Mouse (Mus musculus): ENCODE measurements around the gene Mpv17l2. TPM values are rescaled to one million over a fixed set of nuclear protein-coding genes. Genes with fewer than 3 reads are reported as not detected.

The Mpv17l2 gene
- polyA plus RNA-seq, 1 experiment from 2014 or later = 43.1 TPM

DNA sequence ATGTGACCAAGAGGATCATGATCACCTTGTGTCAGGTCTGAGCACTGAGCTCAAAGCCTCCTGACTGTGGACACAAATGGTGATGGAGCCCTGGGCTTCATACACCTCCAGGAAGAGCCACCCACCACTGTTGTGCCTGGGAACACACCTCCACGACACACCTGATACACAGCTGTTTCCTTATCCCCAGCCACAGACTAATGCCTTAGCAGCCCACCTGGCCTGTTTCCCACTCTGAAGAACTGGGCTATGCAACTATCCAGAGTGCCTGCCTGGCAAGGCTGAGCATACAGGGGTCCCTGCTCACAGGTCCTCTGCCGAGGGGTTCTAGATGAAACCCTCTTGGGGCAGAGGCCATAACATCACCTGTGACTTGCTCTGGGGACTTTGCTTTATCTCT is 33.5 kb upstream of the Mpv17l2 start:
- ATAC-seq (ENCODE audit: insufficient number of reproducible peaks, insufficient read depth, low FRiP score, low read depth) = no peak
- H3K9ac ChIP-seq (replicated peaks; ENCODE audit: low read depth, low read length) = no peak overlapping the region
- WGBS = 88% methylated on average over 2 of the region's 2 CpGs
- H3K4me3 ChIP-seq (ENCODE audit: low read depth, low read length) = no peak overlapping the region
- no peak overlapping the region for H3K27ac ChIP-seq (ENCODE audit: low read length)
- H3K27me3 ChIP-seq (ENCODE audit: control insufficient read depth, insufficient read depth, low read length) = peaks cover 10% of the 10 kb centered on the region; the same call in 1 of the 2 replicates
- H3K4me2 ChIP-seq (replicated peaks; ENCODE audit: low read depth, low read length) = no peak overlapping the region
- H3K9me3 ChIP-seq (ENCODE audit: control insufficient read depth, low read depth, low read length) = no peaks in the 10 kb centered on the region
- no peaks in the 10 kb centered on the region for H3K36me3 ChIP-seq (ENCODE audit: control insufficient read depth, insufficient read depth, low read length)
- peaks cover 28% of the 10 kb centered on the region for H3K4me1 ChIP-seq (ENCODE audit: control insufficient read depth, insufficient read depth, low read length)

DNA sequence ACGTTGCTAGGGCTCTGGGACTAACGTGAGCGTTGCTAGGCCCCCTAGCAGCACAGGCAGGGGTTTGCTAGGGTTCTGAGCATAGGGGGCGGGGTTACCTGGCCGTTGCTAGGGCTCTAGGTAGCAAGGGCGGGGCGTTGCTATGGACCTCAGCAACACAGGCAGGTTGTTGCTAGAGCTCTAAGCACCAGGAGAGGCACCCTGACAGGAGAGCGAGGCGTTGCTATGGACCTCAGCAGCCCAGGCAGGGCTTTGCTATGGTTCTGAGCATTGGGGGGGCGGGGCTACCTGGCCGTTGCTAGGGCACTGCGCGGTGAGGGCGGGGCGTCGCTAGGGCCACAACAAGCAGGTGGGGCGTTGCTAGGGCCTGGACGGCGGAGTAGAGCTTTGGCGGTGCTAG is 32.0 kb upstream of the Mpv17l2 start:
- Histone ChIP-seq H3K27me3 (ENCODE audit: control insufficient read depth, insufficient read depth, low read length) (no peaks in the 10 kb centered on the region), H3K9ac (replicated peaks; ENCODE audit: low read depth, low read length) (peak overlapping the region; percentile 80; the same call in 1 of the 2 replicates), H3K4me2 (replicated peaks; ENCODE audit: low read depth, low read length) (peak overlapping the region; percentile 82), H3K27ac (ENCODE audit: low read length) (peak overlapping the region; percentile 45; the same call in 1 of the 2 replicates), H3K9me3 (ENCODE audit: control insufficient read depth, low read depth, low read length) (no peaks in the 10 kb centered on the region), H3K36me3 (ENCODE audit: control insufficient read depth, insufficient read depth, low read length) (peaks cover 7% of the 10 kb centered on the region; the same call in 1 of the 2 replicates), H3K4me1 (ENCODE audit: control insufficient read depth, insufficient read depth, low read length) (peaks cover 26% of the 10 kb centered on the region), H3K4me3 (ENCODE audit: low read depth, low read length) (peak overlapping the region; percentile 75)
- WGBS = under 1% methylated on average over 20 of the region's 20 CpGs
- ATAC-seq (ENCODE audit: insufficient number of reproducible peaks, insufficient read depth, low FRiP score, low read depth) = peak; percentile 48

- H3K4me2 ChIP-seq (replicated peaks; ENCODE audit: low read depth, low read length) = peak overlapping the region; percentile 82
- peak overlapping the region; percentile 75 for H3K4me3 ChIP-seq (ENCODE audit: low read depth, low read length)
- H3K9ac ChIP-seq (replicated peaks; ENCODE audit: low read depth, low read length) = peak overlapping the region; percentile 80
- peak; percentile 83 for ATAC-seq (ENCODE audit: insufficient number of reproducible peaks, insufficient read depth, low FRiP score, low read depth)
- WGBS = 3% methylated on average over 58 of the region's 58 CpGs
- peaks cover 11% of the 10 kb centered on the region; the same call in 1 of the 2 replicates for H3K36me3 ChIP-seq (ENCODE audit: control insufficient read depth, insufficient read depth, low read length)
- peaks cover 24% of the 10 kb centered on the region for H3K4me1 ChIP-seq (ENCODE audit: control insufficient read depth, insufficient read depth, low read length)
- H3K9me3 ChIP-seq (ENCODE audit: control insufficient read depth, low read depth, low read length) = no peaks in the 10 kb centered on the region
- H3K27me3 ChIP-seq (ENCODE audit: control insufficient read depth, insufficient read depth, low read length) = no peaks in the 10 kb centered on the region
- H3K27ac ChIP-seq (ENCODE audit: low read length) = peak overlapping the region; percentile 61
These were observed 31.4 kb upstream of the Mpv17l2 start for GRCm38 (mm10) chr8:70791975-70792691.

DNA sequence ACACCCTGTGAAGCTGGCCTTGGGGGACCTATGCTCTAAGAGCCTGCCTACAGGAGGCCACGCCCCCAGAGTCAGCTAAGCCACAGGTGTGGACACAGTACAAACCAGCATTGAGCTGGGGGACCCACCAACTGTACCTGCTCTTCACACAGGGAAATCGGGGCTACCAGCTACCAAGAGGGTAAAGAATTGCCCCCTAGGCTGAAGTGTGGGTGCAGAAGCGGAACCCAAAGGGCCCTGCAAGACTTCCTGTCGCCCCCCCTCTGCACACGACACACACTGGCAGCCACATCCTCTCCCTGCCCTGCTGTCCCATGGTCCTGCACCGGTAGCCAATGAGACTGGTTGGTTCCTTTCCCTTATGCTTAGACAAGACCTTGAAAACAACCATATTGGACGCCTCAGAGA is 30.6 kb upstream of the Mpv17l2 start:
- Histone ChIP-seq H3K27me3 (ENCODE audit: control insufficient read depth, insufficient read depth, low read length) (no peaks in the 10 kb centered on the region), H3K27ac (ENCODE audit: low read length) (no peak overlapping the region; the same call in 1 of the 2 replicates), H3K36me3 (ENCODE audit: control insufficient read depth, insufficient read depth, low read length) (peaks cover 19% of the 10 kb centered on the region), H3K4me2 (replicated peaks; ENCODE audit: low read depth, low read length) (peak overlapping the region; percentile 82), H3K9ac (replicated peaks; ENCODE audit: low read depth, low read length) (peak overlapping the region; percentile 28; the same call in 1 of the 2 replicates), H3K4me1 (ENCODE audit: control insufficient read depth, insufficient read depth, low read length) (peaks cover 24% of the 10 kb centered on the region), H3K4me3 (ENCODE audit: low read depth, low read length) (peak overlapping the region; percentile 75; the same call in 1 of the 2 replicates), H3K9me3 (ENCODE audit: control insufficient read depth, low read depth, low read length) (no peaks in the 10 kb centered on the region)
- WGBS = 59% methylated on average over 7 of the region's 7 CpGs
- no peak for ATAC-seq (ENCODE audit: insufficient number of reproducible peaks, insufficient read depth, low FRiP score, low read depth)

DNA sequence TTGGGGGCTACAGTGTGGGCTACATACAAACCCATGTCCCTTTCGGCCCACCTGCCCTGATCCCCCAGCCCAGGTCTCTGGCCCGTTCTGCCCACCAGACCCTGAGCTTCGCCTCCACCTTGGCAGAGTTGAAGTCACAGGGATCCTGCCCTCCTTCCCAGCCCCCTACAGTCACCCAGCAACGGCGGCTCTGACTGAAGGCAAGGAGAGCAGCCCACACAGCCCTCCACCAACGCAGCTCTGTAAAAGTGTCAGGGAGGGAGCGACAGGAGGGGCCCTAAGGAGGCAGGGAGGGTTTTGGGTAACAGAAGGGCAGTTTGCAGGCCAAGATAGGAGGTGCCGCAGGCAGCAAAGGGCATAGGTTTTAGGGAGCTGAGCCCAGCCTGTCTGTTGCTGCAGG is 30.1 kb upstream of the Mpv17l2 start:
- H3K9me3 ChIP-seq (ENCODE audit: control insufficient read depth, low read depth, low read length) = no peaks in the 10 kb centered on the region
- 50% methylated on average over 8 of the region's 8 CpGs for WGBS
- H3K4me1 ChIP-seq (ENCODE audit: control insufficient read depth, insufficient read depth, low read length) = peaks cover 24% of the 10 kb centered on the region
- H3K4me2 ChIP-seq (replicated peaks; ENCODE audit: low read depth, low read length) = peak overlapping the region; percentile 82
- H3K27me3 ChIP-seq (ENCODE audit: control insufficient read depth, insufficient read depth, low read length) = no peaks in the 10 kb centered on the region
- peaks cover 23% of the 10 kb centered on the region for H3K36me3 ChIP-seq (ENCODE audit: control insufficient read depth, insufficient read depth, low read length)
- peak overlapping the region; percentile 27; the same call in 1 of the 2 replicates for H3K27ac ChIP-seq (ENCODE audit: low read length)
- H3K4me3 ChIP-seq (ENCODE audit: low read depth, low read length) = peak overlapping the region; percentile 75; the same call in 1 of the 2 replicates
- no peak for ATAC-seq (ENCODE audit: insufficient number of reproducible peaks, insufficient read depth, low FRiP score, low read depth)
- H3K9ac ChIP-seq (replicated peaks; ENCODE audit: low read depth, low read length) = peak overlapping the region; percentile 28; the same call in 1 of the 2 replicates

GRCm38 (mm10) chr8:70789046-70789445 is 28.3 kb upstream of the Mpv17l2 start:
- 79% methylated on average over 10 of the region's 10 CpGs for WGBS
- Histone ChIP-seq H3K9me3 (ENCODE audit: control insufficient read depth, low read depth, low read length) (no peaks in the 10 kb centered on the region), H3K4me2 (replicated peaks; ENCODE audit: low read depth, low read length) (no peak overlapping the region), H3K4me1 (ENCODE audit: control insufficient read depth, insufficient read depth, low read length) (peaks cover 24% of the 10 kb centered on the region), H3K9ac (replicated peaks; ENCODE audit: low read depth, low read length) (no peak overlapping the region), H3K36me3 (ENCODE audit: control insufficient read depth, insufficient read depth, low read length) (peaks cover 33% of the 10 kb centered on the region), H3K27ac (ENCODE audit: low read length) (no peak overlapping the region), H3K27me3 (ENCODE audit: control insufficient read depth, insufficient read depth, low read length) (no peaks in the 10 kb centered on the region), H3K4me3 (ENCODE audit: low read depth, low read length) (no peak overlapping the region)
- ATAC-seq (ENCODE audit: insufficient number of reproducible peaks, insufficient read depth, low FRiP score, low read depth) = no peak

GRCm38 (mm10) chr8:70787941-70788667 is 27.4 kb upstream of the Mpv17l2 start:
- Histone ChIP-seq H3K9me3 (ENCODE audit: control insufficient read depth, low read depth, low read length) (no peaks in the 10 kb centered on the region), H3K4me2 (replicated peaks; ENCODE audit: low read depth, low read length) (no peak overlapping the region), H3K36me3 (ENCODE audit: control insufficient read depth, insufficient read depth, low read length) (peaks cover 41% of the 10 kb centered on the region), H3K4me1 (ENCODE audit: control insufficient read depth, insufficient read depth, low read length) (peaks cover 22% of the 10 kb centered on the region), H3K27ac (ENCODE audit: low read length) (no peak overlapping the region), H3K4me3 (ENCODE audit: low read depth, low read length) (no peak overlapping the region), H3K27me3 (ENCODE audit: control insufficient read depth, insufficient read depth, low read length) (no peaks in the 10 kb centered on the region), H3K9ac (replicated peaks; ENCODE audit: low read depth, low read length) (no peak overlapping the region)
- 25% methylated on average over 30 of the region's 30 CpGs for WGBS
- ATAC-seq (ENCODE audit: insufficient number of reproducible peaks, insufficient read depth, low FRiP score, low read depth) = no peak

DNA sequence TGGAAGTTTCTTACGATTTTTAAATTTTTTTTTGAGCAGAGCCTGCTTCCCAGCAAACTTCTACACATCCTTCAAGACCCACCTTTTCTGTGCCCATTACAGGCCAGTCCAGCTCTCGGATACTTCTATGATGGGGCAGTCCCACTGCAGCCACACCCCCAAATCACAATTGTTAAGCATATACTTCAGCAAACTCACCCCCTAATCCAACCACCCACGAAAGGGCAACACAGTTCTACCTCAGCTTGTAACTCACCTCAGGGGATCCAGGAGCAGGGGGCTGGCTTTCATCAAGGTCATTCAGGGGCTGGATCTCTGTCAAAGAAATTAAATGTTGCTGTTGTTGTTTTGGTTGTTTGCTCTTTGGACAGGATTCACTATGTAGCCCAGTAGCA is 26.3 kb upstream of the Mpv17l2 start:
- peaks cover 17% of the 10 kb centered on the region for H3K4me1 ChIP-seq (ENCODE audit: control insufficient read depth, insufficient read depth, low read length)

More for the DNA sequence above, 26.3 kb upstream of the Mpv17l2 start:
- Histone ChIP-seq H3K27me3 (ENCODE audit: control insufficient read depth, insufficient read depth, low read length) (no peaks in the 10 kb centered on the region), H3K9ac (replicated peaks; ENCODE audit: low read depth, low read length) (no peak overlapping the region), H3K36me3 (ENCODE audit: control insufficient read depth, insufficient read depth, low read length) (peaks cover 44% of the 10 kb centered on the region), H3K4me2 (replicated peaks; ENCODE audit: low read depth, low read length) (no peak overlapping the region), H3K9me3 (ENCODE audit: control insufficient read depth, low read depth, low read length) (no peaks in the 10 kb centered on the region), H3K27ac (ENCODE audit: low read length) (no peak overlapping the region), H3K4me3 (ENCODE audit: low read depth, low read length) (no peak overlapping the region)
- ATAC-seq (ENCODE audit: insufficient number of reproducible peaks, insufficient read depth, low FRiP score, low read depth) = no peak
- 83% methylated on average over 3 of the region's 3 CpGs for WGBS
